Mouse (Mus musculus): ENCODE data around the gene Rabggta. TPM values are rescaled to one million over a fixed set of nuclear protein-coding genes. Genes with fewer than 3 reads are reported as not detected.

Gene Rabggta
- total and polyA plus RNA-seq, 2 experiments from 2014 or later: 21.8 to 36.8 TPM

GRCm38 (mm10) chr14:55682118-55682493, 40.0 kb downstream of the Rabggta start:
- no peaks in the 10 kb centered on the region for H3K4me1 ChIP-seq (ENCODE audit: control insufficient read depth, insufficient read depth)
- 12% methylated on average over 3 of the region's 3 CpGs for WGBS
- H3K4me2 ChIP-seq (ENCODE audit: low read depth, low read length): peak overlapping the region; percentile 86
- H3K9me3 ChIP-seq (replicated peaks; ENCODE audit: control insufficient read depth, low read length): no peaks in the 10 kb centered on the region
- peaks cover 31% of the 10 kb centered on the region for H3K36me3 ChIP-seq (replicated peaks; ENCODE audit: control insufficient read depth, insufficient read depth, low read length)
- TF ChIP-seq EP300 (IDR thresholded peaks at IDR 0.05; ENCODE audit: low read depth) (no peak), CTCF (IDR thresholded peaks at IDR 0.05; ENCODE audit: low read depth) (no peak)
- peak; percentile 7; the same call in 1 of the 2 replicates for ATAC-seq (ENCODE audit: insufficient read depth, low read depth)
- no peak for DNase-seq (ENCODE audit: low spot score)
- H3K9ac ChIP-seq (replicated peaks; ENCODE audit: low read depth, low read length): peak overlapping the region; percentile 81; the same call in 1 of the 2 replicates
- H3K27me3 ChIP-seq (ENCODE audit: control insufficient read depth, insufficient read depth, low read length): no peaks in the 10 kb centered on the region
- H3K4me3 ChIP-seq (ENCODE audit: low read depth, low read length): peak overlapping the region; percentile 73
- H3K27ac ChIP-seq (ENCODE audit: low read depth): peak overlapping the region; percentile 79

GRCm38 (mm10) chr14:55681160-55682117, 40.6 kb downstream of the Rabggta start, which contains the start of gene Tinf2:
Tinf2 (minus strand) TSS chr14:55681820.
- DNase-seq (ENCODE audit: low spot score) (peak; percentile 91), ATAC-seq (ENCODE audit: insufficient read depth, low read depth) (peak; percentile 97)
- Histone ChIP-seq H3K36me3 (replicated peaks; ENCODE audit: control insufficient read depth, insufficient read depth, low read length) (peaks cover 38% of the 10 kb centered on the region), H3K4me2 (ENCODE audit: low read depth, low read length) (peak within 1 kb of the TSS; percentile 86), H3K9me3 (replicated peaks; ENCODE audit: control insufficient read depth, low read length) (no peaks in the 10 kb centered on the region), H3K9ac (replicated peaks; ENCODE audit: low read depth, low read length) (peak within 1 kb of the TSS; percentile 81), H3K4me3 (ENCODE audit: low read depth, low read length) (peak within 1 kb of the TSS; percentile 73), H3K4me1 (ENCODE audit: control insufficient read depth, insufficient read depth) (no peaks in the 10 kb centered on the region), H3K27ac (ENCODE audit: low read depth) (peak within 1 kb of the TSS; percentile 79), H3K27me3 (ENCODE audit: control insufficient read depth, insufficient read depth, low read length) (no peaks in the 10 kb centered on the region)
- under 1% methylated on average over 66 of the region's 66 CpGs for WGBS
- TF ChIP-seq CTCF (IDR thresholded peaks at IDR 0.05; ENCODE audit: low read depth): peak; percentile 75
- peak; percentile 73; the same call in 1 of the 2 replicates for TF ChIP-seq EP300 (IDR thresholded peaks at IDR 0.05; ENCODE audit: low read depth)

- Histone ChIP-seq H3K27ac (ENCODE audit: low read depth) (no peak overlapping the region), H3K9ac (replicated peaks; ENCODE audit: low read depth, low read length) (no peak overlapping the region), H3K4me1 (ENCODE audit: control insufficient read depth, insufficient read depth) (peaks cover 5% of the 10 kb centered on the region; the same call in 1 of the 2 replicates), H3K36me3 (replicated peaks; ENCODE audit: control insufficient read depth, insufficient read depth, low read length) (peaks cover 52% of the 10 kb centered on the region), H3K9me3 (replicated peaks; ENCODE audit: control insufficient read depth, low read length) (no peaks in the 10 kb centered on the region), H3K4me3 (ENCODE audit: low read depth, low read length) (no peak overlapping the region), H3K4me2 (ENCODE audit: low read depth, low read length) (no peak overlapping the region), H3K27me3 (ENCODE audit: control insufficient read depth, insufficient read depth, low read length) (no peaks in the 10 kb centered on the region)
- no peak for DNase-seq (ENCODE audit: low spot score)
- no peak for TF ChIP-seq EP300 (IDR thresholded peaks at IDR 0.05; ENCODE audit: low read depth)
- TF ChIP-seq CTCF (IDR thresholded peaks at IDR 0.05; ENCODE audit: low read depth): no peak
- 75% methylated on average over 4 of the region's 4 CpGs for whole genome bisulfite sequencing
- no peak for ATAC-seq (ENCODE audit: insufficient read depth, low read depth)
Observed at GRCm38 (mm10) chr14:55677615-55678014, 44.4 kb downstream of the Rabggta start.

GRCm38 (mm10) chr14:55672741-55673060, 49.4 kb downstream of the Rabggta start:
- ATAC-seq (ENCODE audit: insufficient read depth, low read depth): no peak
- H3K36me3 ChIP-seq (replicated peaks; ENCODE audit: control insufficient read depth, insufficient read depth, low read length): peaks cover 33% of the 10 kb centered on the region
- peaks cover 18% of the 10 kb centered on the region for H3K4me1 ChIP-seq (ENCODE audit: control insufficient read depth, insufficient read depth)
- peak overlapping the region; percentile 88 for H3K4me2 ChIP-seq (ENCODE audit: low read depth, low read length)
- peak overlapping the region; percentile 90; the same call in 1 of the 2 replicates for H3K9ac ChIP-seq (replicated peaks; ENCODE audit: low read depth, low read length)
- H3K9me3 ChIP-seq (replicated peaks; ENCODE audit: control insufficient read depth, low read length): no peaks in the 10 kb centered on the region
- peak overlapping the region; percentile 89 for H3K4me3 ChIP-seq (ENCODE audit: low read depth, low read length)
- no peak for DNase-seq (ENCODE audit: low spot score)
- TF ChIP-seq CTCF (IDR thresholded peaks at IDR 0.05; ENCODE audit: low read depth) (no peak), EP300 (IDR thresholded peaks at IDR 0.05; ENCODE audit: low read depth) (no peak)
- WGBS: 69% methylated on average over 7 of the region's 7 CpGs
- H3K27ac ChIP-seq (ENCODE audit: low read depth): peak overlapping the region; percentile 73
- H3K27me3 ChIP-seq (ENCODE audit: control insufficient read depth, insufficient read depth, low read length): no peaks in the 10 kb centered on the region

GRCm38 (mm10) chr14:55671833-55672740, 50.0 kb downstream of the Rabggta start, which contains the start of the genes Gmpr2 and Nedd8:
Gmpr2 (plus strand) TSS chr14:55671941.
Nedd8 (minus strand) TSS chr14:55672124.
- H3K4me1 ChIP-seq (ENCODE audit: control insufficient read depth, insufficient read depth): peaks cover 18% of the 10 kb centered on the region
- peak within 1 kb of the TSS; percentile 90 for H3K9ac ChIP-seq (replicated peaks; ENCODE audit: low read depth, low read length)
- H3K27me3 ChIP-seq (ENCODE audit: control insufficient read depth, insufficient read depth, low read length): no peaks in the 10 kb centered on the region
- no peaks in the 10 kb centered on the region for H3K9me3 ChIP-seq (replicated peaks; ENCODE audit: control insufficient read depth, low read length)
- TF ChIP-seq CTCF (IDR thresholded peaks at IDR 0.05; ENCODE audit: low read depth) (no peak), EP300 (IDR thresholded peaks at IDR 0.05; ENCODE audit: low read depth) (no peak)
- WGBS: 1% methylated on average over 38 of the region's 38 CpGs
- peak within 1 kb of the TSS; percentile 88 for H3K4me2 ChIP-seq (ENCODE audit: low read depth, low read length)
- ATAC-seq (ENCODE audit: insufficient read depth, low read depth): peak; percentile 98
- H3K4me3 ChIP-seq (ENCODE audit: low read depth, low read length): peak within 1 kb of the TSS; percentile 89
- peak within 1 kb of the TSS; percentile 73 for H3K27ac ChIP-seq (ENCODE audit: low read depth)
- peak; percentile 97 for DNase-seq (ENCODE audit: low spot score)
- peaks cover 27% of the 10 kb centered on the region for H3K36me3 ChIP-seq (replicated peaks; ENCODE audit: control insufficient read depth, insufficient read depth, low read length)

Data from heart, postnatal 0 days (tissue).